Mouse (Mus musculus) stomach, postnatal 0 days (tissue): ENCODE measurements around the gene Mmadhc.

Experiments
- CTCF ChIP-seq: IDR thresholded peaks from 2 replicates; pipeline ENCODE4 v1.5.1; 2016; ENCODE audit warnings: antibody characterized with exemption, low read depth, mild to moderate bottlenecking, moderate library complexity
- EP300 ChIP-seq: optimal IDR thresholded peaks from 2 replicates; pipeline ENCODE3; 2016; ENCODE audit warnings: antibody characterized with exemption

- TF ChIP-seq CTCF, result no peak
- no peak for TF ChIP-seq EP300
Measured at GRCm38 (mm10) chr2:50337596-50337995, 41.0 kb upstream of the Mmadhc start.
